Mouse (Mus musculus) embryonic facial prominence, embryonic 10.5 days (tissue): Measurements from ENCODE around the gene Inf2. TPM values are rescaled to one million over a fixed set of nuclear protein-coding genes. Genes with fewer than 3 reads are reported as not detected.

Experiments
- DNase-seq: peaks from one replicate; pipeline ENCODE4 v3.0.0-alpha.2; 2017; ENCODE audit warnings: low spot score
- H3K27ac ChIP-seq: fragments of 300-500 bp; sonication (generic); replicated peaks from 2 replicates; pipeline ENCODE4 v1.5.1; 2016; ENCODE audit warnings: mild to moderate bottlenecking
- H3K27me3 ChIP-seq: fragments of 300-500 bp; sonication (generic); replicated peaks from 2 replicates; pipeline ENCODE4 v1.6.1; 2016; ENCODE audit warnings: low read depth, mild to moderate bottlenecking; ENCODE audit not compliant: poor library complexity, severe bottlenecking
- H3K36me3 ChIP-seq: fragments of 300-500 bp; sonication (generic); replicated peaks from 2 replicates; pipeline ENCODE4 v1.6.1; 2016; ENCODE audit warnings: mild to moderate bottlenecking, moderate library complexity
- H3K4me1 ChIP-seq: fragments of 300-500 bp; sonication (generic); 2 replicates; pipeline ENCODE4 v1.6.1; 2016
- H3K4me3 ChIP-seq: fragments of 300-500 bp; sonication (generic); 2 replicates; pipeline ENCODE4 v1.5.1; 2016; ENCODE audit warnings: mild to moderate bottlenecking, moderate library complexity
- H3K9me3 ChIP-seq: fragments of 300-500 bp; sonication (generic); 2 replicates; pipeline ENCODE4 v1.6.1; 2016; ENCODE audit warnings: mild to moderate bottlenecking
- WGBS: fragments of 180-500 bp; shearing (Covaris S2); methylation state at CpG from one replicate; pipeline ENCODE4 v1.1.7; 2016; 5-methylcytosine and 5-hydroxymethylcytosine counted together
- polyA plus RNA-seq: library from polyadenylated mRNA; unstranded; fragments of >200 nt; fragmentation: Nextera tagmentation; extraction: Ambion mirVana; gene quantifications from 2 replicates; pipeline ENCODE4 v1.2.1, GENCODE M21; 2016

Gene Inf2
- polyA plus RNA-seq, 1 experiment from 2014 or later = 1.5 TPM

DNA sequence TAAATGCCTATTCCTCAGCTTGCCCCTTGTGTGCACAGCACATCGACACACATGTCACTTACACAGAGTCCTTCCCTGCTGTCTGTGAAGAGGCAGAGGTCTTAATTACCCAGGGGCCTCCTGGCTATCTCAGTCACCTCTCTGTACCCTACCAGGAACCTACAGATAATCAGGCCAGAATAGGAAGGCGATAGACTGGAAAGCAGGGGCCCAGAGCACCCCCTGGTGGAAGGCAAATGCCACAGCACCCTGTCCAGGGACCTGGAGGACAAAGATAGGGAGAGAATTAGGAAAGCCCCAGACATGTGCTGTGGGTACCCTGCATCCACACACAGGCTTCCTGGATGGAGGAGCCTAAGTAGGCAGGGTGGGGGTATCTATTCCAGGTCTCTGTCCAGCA, 35.2 kb downstream of the Inf2 start:
- 17% methylated on average over 2 of the region's 2 CpGs for WGBS
- H3K27ac ChIP-seq = peak overlapping the region; percentile 36; the same call in 1 of the 2 replicates
- DNase-seq = peak; percentile 82
- no peak overlapping the region for H3K4me3 ChIP-seq
- H3K27me3 ChIP-seq = peaks cover 47% of the 10 kb centered on the region
- H3K4me1 ChIP-seq = peaks cover 64% of the 10 kb centered on the region
- no peaks in the 10 kb centered on the region for H3K9me3 ChIP-seq
- no peaks in the 10 kb centered on the region for H3K36me3 ChIP-seq

DNA sequence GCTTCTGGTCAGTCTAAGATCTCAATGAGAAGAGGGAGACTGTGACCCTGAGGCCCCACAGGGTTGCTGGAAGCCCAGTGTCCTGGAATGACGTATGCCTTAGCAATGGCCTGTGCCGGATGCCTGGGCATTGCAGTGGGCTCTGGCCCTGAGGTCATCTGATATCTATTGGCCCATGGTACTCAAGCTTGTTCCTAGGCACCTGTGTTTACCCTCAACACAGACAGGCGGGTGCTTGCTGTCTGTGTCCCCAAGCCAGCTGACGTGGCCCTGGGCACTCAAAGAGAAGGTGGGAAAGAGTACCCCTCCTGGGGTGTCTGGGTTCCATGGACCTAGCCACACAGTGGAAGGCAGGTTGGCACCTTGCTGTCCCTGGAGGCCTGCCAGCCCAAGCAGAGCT, 37.1 kb downstream of the Inf2 start:
- Histone ChIP-seq H3K4me3 (no peak overlapping the region), H3K4me1 (peaks cover 53% of the 10 kb centered on the region), H3K9me3 (no peaks in the 10 kb centered on the region), H3K27ac (no peak overlapping the region), H3K36me3 (no peaks in the 10 kb centered on the region), H3K27me3 (peaks cover 27% of the 10 kb centered on the region)
- DNase-seq = no peak
- 93% methylated on average over 4 of the region's 4 CpGs for WGBS

DNA sequence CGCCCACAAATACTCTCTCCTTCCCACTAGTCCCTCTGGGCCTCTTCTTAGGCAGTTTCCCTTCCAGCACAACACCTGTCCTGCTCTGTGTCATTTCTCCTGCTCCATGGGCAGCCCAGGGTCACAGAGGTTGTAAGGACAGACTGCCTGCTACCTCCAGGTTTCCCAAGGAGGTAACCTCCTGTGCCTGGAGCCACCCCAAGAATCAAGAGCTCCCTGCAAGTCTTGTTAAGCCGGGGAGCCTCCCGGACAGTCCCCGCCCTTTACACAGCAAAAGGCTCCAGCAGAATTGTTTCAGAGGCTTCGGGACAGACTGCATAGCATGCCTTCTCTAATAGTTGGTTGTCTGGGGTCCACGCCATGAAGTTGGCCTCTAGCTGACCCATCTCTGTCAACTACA, 37.9 kb downstream of the Inf2 start:
- WGBS = 79% methylated on average over 6 of the region's 6 CpGs
- H3K4me1 ChIP-seq = peaks cover 49% of the 10 kb centered on the region
- no peak overlapping the region for H3K27ac ChIP-seq
- no peaks in the 10 kb centered on the region for H3K9me3 ChIP-seq
- peaks cover 20% of the 10 kb centered on the region for H3K27me3 ChIP-seq
- DNase-seq = no peak
- H3K36me3 ChIP-seq = no peaks in the 10 kb centered on the region
- H3K4me3 ChIP-seq = no peak overlapping the region

GRCm38 (mm10) chr12:112627097-112627881, 38.7 kb downstream of the Inf2 start:
- H3K36me3 ChIP-seq = no peaks in the 10 kb centered on the region
- no peak overlapping the region for H3K27ac ChIP-seq
- WGBS = 61% methylated on average over 7 of the region's 7 CpGs
- peaks cover 11% of the 10 kb centered on the region for H3K27me3 ChIP-seq
- H3K4me3 ChIP-seq = no peak overlapping the region
- H3K4me1 ChIP-seq = peaks cover 53% of the 10 kb centered on the region
- DNase-seq = no peak
- H3K9me3 ChIP-seq = no peaks in the 10 kb centered on the region

DNA sequence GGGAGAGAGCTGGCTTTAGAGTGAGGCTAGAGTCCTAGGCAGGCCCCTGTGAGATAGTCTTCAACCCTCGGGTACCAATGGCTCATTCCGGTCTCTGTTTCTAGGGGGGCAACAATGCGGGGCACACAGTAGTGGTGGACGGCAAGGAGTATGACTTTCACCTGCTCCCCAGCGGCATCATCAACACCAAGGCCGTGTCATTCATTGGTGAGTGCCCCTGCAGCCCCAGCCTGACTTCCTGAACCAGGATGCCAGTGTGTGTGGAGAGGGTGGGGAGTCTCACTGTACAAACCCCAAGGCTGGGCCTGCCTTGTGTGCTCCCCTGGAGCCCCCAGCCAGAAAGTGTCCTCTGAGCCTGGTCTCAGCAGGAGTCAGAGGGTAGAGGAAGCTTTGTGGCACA, 39.6 kb downstream of the Inf2 start:
- Histone ChIP-seq H3K36me3 (no peaks in the 10 kb centered on the region), H3K27me3 (peaks cover 3% of the 10 kb centered on the region), H3K4me1 (peaks cover 53% of the 10 kb centered on the region), H3K27ac (0 out of 2 replicates have a peak overlapping the region, but pooled peaks have one; percentile 25), H3K4me3 (0 out of 2 replicates have a peak overlapping the region, but pooled peaks have one; percentile 49), H3K9me3 (no peaks in the 10 kb centered on the region)
- 89% methylated on average over 6 of the region's 6 CpGs for WGBS
- no peak for DNase-seq

- no peaks in the 10 kb centered on the region for H3K27me3 ChIP-seq
- no peaks in the 10 kb centered on the region for H3K36me3 ChIP-seq
- DNase-seq = peak; percentile 83
- WGBS = 37% methylated on average over 19 of the region's 19 CpGs
- H3K9me3 ChIP-seq = no peaks in the 10 kb centered on the region
- H3K27ac ChIP-seq = peak overlapping the region; percentile 60
- peak overlapping the region; percentile 49 for H3K4me3 ChIP-seq
- H3K4me1 ChIP-seq = peaks cover 53% of the 10 kb centered on the region
Measured at GRCm38 (mm10) chr12:112628928-112629721, 40.5 kb downstream of the Inf2 start.

GRCm38 (mm10) chr12:112630029-112630428, 41.4 kb downstream of the Inf2 start:
- H3K4me1 ChIP-seq = peaks cover 49% of the 10 kb centered on the region
- no peaks in the 10 kb centered on the region for H3K36me3 ChIP-seq
- no peak overlapping the region for H3K4me3 ChIP-seq
- no peak overlapping the region for H3K27ac ChIP-seq
- no peak for DNase-seq
- no peaks in the 10 kb centered on the region for H3K9me3 ChIP-seq
- H3K27me3 ChIP-seq = no peaks in the 10 kb centered on the region
- 93% methylated on average over 12 of the region's 12 CpGs for WGBS

- no peak overlapping the region for H3K4me3 ChIP-seq
- no peaks in the 10 kb centered on the region for H3K9me3 ChIP-seq
- H3K4me1 ChIP-seq = peaks cover 49% of the 10 kb centered on the region
- H3K27ac ChIP-seq = no peak overlapping the region
- H3K36me3 ChIP-seq = no peaks in the 10 kb centered on the region
- DNase-seq = no peak
- WGBS = 72% methylated on average over 5 of the region's 5 CpGs
- H3K27me3 ChIP-seq = no peaks in the 10 kb centered on the region
Measured at GRCm38 (mm10) chr12:112630796-112631195, 42.2 kb downstream of the Inf2 start.

DNA sequence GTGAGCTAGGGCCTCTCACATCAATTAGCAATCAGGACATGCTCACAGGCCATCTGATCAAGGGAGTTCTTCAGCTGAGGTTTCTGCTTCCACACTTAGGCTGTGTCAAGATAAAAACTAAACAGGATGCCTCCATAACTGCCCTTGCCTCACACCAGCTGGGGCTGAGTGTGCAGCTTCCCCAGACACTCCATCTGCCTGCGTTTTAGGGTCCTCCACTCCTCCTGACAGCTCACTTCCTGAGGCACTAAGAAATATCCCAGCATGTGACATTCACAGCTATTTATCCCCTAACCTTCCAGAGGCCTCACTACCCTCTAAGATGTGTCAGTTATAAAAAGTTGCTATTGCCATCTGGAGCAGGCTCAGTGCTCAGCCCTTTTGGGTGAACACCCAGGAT, 42.9 kb downstream of the Inf2 start:
- H3K4me1 ChIP-seq = peaks cover 42% of the 10 kb centered on the region
- no peaks in the 10 kb centered on the region for H3K27me3 ChIP-seq
- no peak for DNase-seq
- WGBS = 62% methylated on average over 1 of the region's 1 CpGs
- H3K4me3 ChIP-seq = no peak overlapping the region
- no peak overlapping the region for H3K27ac ChIP-seq
- no peaks in the 10 kb centered on the region for H3K36me3 ChIP-seq
- no peaks in the 10 kb centered on the region for H3K9me3 ChIP-seq

GRCm38 (mm10) chr12:112632084-112632777, 43.6 kb downstream of the Inf2 start:
- 77% methylated on average over 11 of the region's 11 CpGs for WGBS
- H3K4me1 ChIP-seq = peaks cover 40% of the 10 kb centered on the region

GRCm38 (mm10) chr12:112632907-112633306, 44.3 kb downstream of the Inf2 start:
- WGBS = 85% methylated on average over 5 of the region's 5 CpGs
- DNase-seq = no peak
- Histone ChIP-seq H3K36me3 (no peaks in the 10 kb centered on the region), H3K27ac (no peak overlapping the region; the same call in 1 of the 2 replicates), H3K9me3 (no peaks in the 10 kb centered on the region), H3K4me3 (no peak overlapping the region), H3K4me1 (peaks cover 40% of the 10 kb centered on the region), H3K27me3 (no peaks in the 10 kb centered on the region)

More at GRCm38 (mm10) chr12:112632084-112632777, 43.6 kb downstream of the Inf2 start:
- Histone ChIP-seq H3K27me3 (no peaks in the 10 kb centered on the region), H3K4me3 (no peak overlapping the region), H3K36me3 (no peaks in the 10 kb centered on the region), H3K27ac (no peak overlapping the region; the same call in 1 of the 2 replicates), H3K9me3 (no peaks in the 10 kb centered on the region)
- DNase-seq = no peak

- Histone ChIP-seq H3K36me3 (no peaks in the 10 kb centered on the region), H3K4me1 (peaks cover 33% of the 10 kb centered on the region), H3K9me3 (no peaks in the 10 kb centered on the region), H3K27ac (no peak overlapping the region), H3K4me3 (no peak overlapping the region), H3K27me3 (no peaks in the 10 kb centered on the region)
- DNase-seq = no peak
- WGBS = 67% methylated on average over 9 of the region's 9 CpGs
Measured at GRCm38 (mm10) chr12:112633686-112634085, 45.1 kb downstream of the Inf2 start.
